Mouse (Mus musculus) embryonic facial prominence, embryonic 13.5 days (tissue): ENCODE results near the gene Ube2v1. TPM values are rescaled to one million over a fixed set of nuclear protein-coding genes. Genes with fewer than 3 reads are reported as not detected.
"Not testable (repeated sequence)": the region's sequence is repeated elsewhere in the genome, so short reads cannot be mapped to it uniquely, and the experiment has no call there.

Source experiments
- ATAC-seq: fragments of 200-750 bp; cut with Nextera tagmentation; 2 replicates; pipeline ENCODE4 v1.8.0; 2017; ENCODE audit warnings: low read depth; ENCODE audit not compliant: insufficient number of reproducible peaks, insufficient read depth, low FRiP score, low TSS enrichment
- H3K27ac ChIP-seq: fragments of 300-500 bp; sonication (generic); 2 replicates; pipeline ENCODE4 v1.5.1; 2015; ENCODE audit warnings: moderate library complexity, mild to moderate bottlenecking, inconsistent platforms
- H3K27me3 ChIP-seq: fragments of 300-500 bp; sonication (generic); 2 replicates; pipeline ENCODE4 v1.6.1; 2015; ENCODE audit warnings: mild to moderate bottlenecking, inconsistent platforms
- H3K36me3 ChIP-seq: fragments of 300-500 bp; sonication (generic); 2 replicates; pipeline ENCODE4 v1.6.1; 2015; ENCODE audit warnings: mild to moderate bottlenecking, inconsistent platforms
- H3K4me1 ChIP-seq: fragments of 300-500 bp; sonication (generic); 2 replicates; pipeline ENCODE4 v1.6.1; 2015; ENCODE audit warnings: inconsistent platforms
- H3K4me2 ChIP-seq: fragments of 300-500 bp; sonication (generic); 2 replicates; pipeline ENCODE4 v1.6.1; 2015; ENCODE audit warnings: moderate library complexity, mild to moderate bottlenecking, inconsistent platforms
- H3K4me3 ChIP-seq: fragments of 300-500 bp; sonication (generic); 2 replicates; pipeline ENCODE4 v1.5.1; 2015; ENCODE audit warnings: mild to moderate bottlenecking, inconsistent platforms
- H3K9ac ChIP-seq: fragments of 300-500 bp; sonication (generic); 2 replicates; pipeline ENCODE4 v1.6.1; 2015; ENCODE audit warnings: mild to moderate bottlenecking, inconsistent platforms
- H3K9me3 ChIP-seq: fragments of 300-500 bp; sonication (generic); 2 replicates; pipeline ENCODE4 v1.6.1; 2016; ENCODE audit warnings: inconsistent platforms
- WGBS: fragments of 180-500 bp; shearing (Covaris S2); methylation state at CpG from one replicate; pipeline ENCODE4 v1.1.7; 2015; ENCODE audit warnings: mixed read lengths; 5-methylcytosine and 5-hydroxymethylcytosine counted together
- polyA plus RNA-seq: library from polyadenylated mRNA; unstranded; fragments of >200 nt; fragmentation: Nextera tagmentation; extraction: Ambion mirVana; gene quantifications from 2 replicates; pipeline ENCODE4 v1.2.1, GENCODE M21; 2015

The Ube2v1 gene
- polyA plus RNA-seq, 1 experiment from 2014 or later, result 262 TPM

GRCm38 (mm10) chr2:167613335-167613734 is 18.6 kb downstream of the Ube2v1 start:
- H3K27me3 ChIP-seq, H3K4me2 ChIP-seq, H3K4me1 ChIP-seq, ATAC-seq, H3K27ac ChIP-seq, H3K4me3 ChIP-seq, H3K9me3 ChIP-seq, H3K9ac ChIP-seq: not testable (repeated sequence)
- H3K36me3 ChIP-seq, result peaks cover 84% of the 10 kb centered on the region
- WGBS, result 94% methylated on average over 7 of the region's 7 CpGs

GRCm38 (mm10) chr2:167612122-167612521 is 19.8 kb downstream of the Ube2v1 start:
- 93% methylated on average over 14 of the region's 14 CpGs for WGBS
- H3K4me1 ChIP-seq, result no peaks in the 10 kb centered on the region
- no peak for ATAC-seq
- H3K9ac ChIP-seq, result no peak overlapping the region
- H3K27me3 ChIP-seq, result no peaks in the 10 kb centered on the region
- H3K27ac ChIP-seq, result no peak overlapping the region
- 0 out of 2 replicates have a peak, but pooled peaks cover 3% of the 10 kb centered on the region for H3K9me3 ChIP-seq
- peaks cover 80% of the 10 kb centered on the region for H3K36me3 ChIP-seq
- H3K4me3 ChIP-seq, result no peak overlapping the region
- no peak overlapping the region for H3K4me2 ChIP-seq

- no peak overlapping the region for H3K27ac ChIP-seq
- 88% methylated on average over 10 of the region's 10 CpGs for WGBS
- ATAC-seq, result no peak
Measured at GRCm38 (mm10) chr2:167611287-167611686, 20.6 kb downstream of the Ube2v1 start.

DNA sequence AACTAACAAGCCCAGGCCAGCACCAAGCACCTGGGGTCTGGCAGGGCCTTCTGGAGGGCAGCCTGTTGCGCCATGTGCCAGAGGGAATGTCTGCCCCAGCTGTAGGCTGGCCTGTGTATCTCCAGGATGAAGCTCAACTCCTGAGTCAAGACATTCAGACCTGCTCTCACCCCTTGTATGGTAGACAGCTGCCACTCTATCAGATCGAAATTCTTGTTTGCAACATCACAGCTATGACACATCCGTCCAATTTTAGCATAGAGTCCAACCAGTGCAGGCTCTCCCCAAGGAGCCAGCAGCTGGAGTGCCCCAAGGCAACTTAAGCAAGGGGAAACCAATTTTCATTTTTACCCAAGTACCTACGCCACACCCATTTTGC is 25.2 kb downstream of the Ube2v1 start:
- Histone ChIP-seq H3K4me2 (no peak overlapping the region), H3K4me3 (no peak overlapping the region), H3K27me3 (no peaks in the 10 kb centered on the region), H3K4me1 (peaks cover 19% of the 10 kb centered on the region), H3K36me3 (peaks cover 32% of the 10 kb centered on the region), H3K27ac (no peak overlapping the region), H3K9ac (no peak overlapping the region), H3K9me3 (no peaks in the 10 kb centered on the region)
- ATAC-seq, result no peak
- 79% methylated on average over 4 of the region's 4 CpGs for WGBS

More at GRCm38 (mm10) chr2:167611287-167611686, 20.6 kb downstream of the Ube2v1 start:
- Histone ChIP-seq H3K4me2 (no peak overlapping the region), H3K36me3 (peaks cover 77% of the 10 kb centered on the region), H3K4me1 (no peaks in the 10 kb centered on the region), H3K4me3 (no peak overlapping the region), H3K9me3 (0 out of 2 replicates have a peak, but pooled peaks cover 3% of the 10 kb centered on the region), H3K27me3 (no peaks in the 10 kb centered on the region), H3K9ac (no peak overlapping the region)

- H3K4me2 ChIP-seq, result no peak overlapping the region
- H3K27ac ChIP-seq, result no peak overlapping the region
- peaks cover 23% of the 10 kb centered on the region for H3K4me1 ChIP-seq
- no peak for ATAC-seq
- no peaks in the 10 kb centered on the region for H3K27me3 ChIP-seq
- H3K4me3 ChIP-seq, result no peak overlapping the region
- H3K9me3 ChIP-seq, result no peaks in the 10 kb centered on the region
- peaks cover 29% of the 10 kb centered on the region for H3K36me3 ChIP-seq
- H3K9ac ChIP-seq, result no peak overlapping the region
- 71% methylated on average over 17 of the region's 17 CpGs for WGBS
Measured at GRCm38 (mm10) chr2:167605817-167606744, 25.8 kb downstream of the Ube2v1 start.

- H3K4me3 ChIP-seq, result no peak overlapping the region
- H3K27me3 ChIP-seq, result no peaks in the 10 kb centered on the region
- H3K36me3 ChIP-seq, result peaks cover 23% of the 10 kb centered on the region
- H3K9ac ChIP-seq, result no peak overlapping the region
- peak; percentile 54; the same call in 1 of the 2 replicates for ATAC-seq
- no peaks in the 10 kb centered on the region for H3K9me3 ChIP-seq
- no peak overlapping the region for H3K4me2 ChIP-seq
- WGBS, result 29% methylated on average over 11 of the region's 11 CpGs
- no peak overlapping the region for H3K27ac ChIP-seq
- H3K4me1 ChIP-seq, result peaks cover 31% of the 10 kb centered on the region
Measured at GRCm38 (mm10) chr2:167605178-167605794, 26.6 kb downstream of the Ube2v1 start.

- no peaks in the 10 kb centered on the region for H3K9me3 ChIP-seq
- WGBS, result 28% methylated on average over 5 of the region's 5 CpGs
- no peak for ATAC-seq
- H3K4me1 ChIP-seq, result peaks cover 52% of the 10 kb centered on the region
- H3K4me3 ChIP-seq, result no peak overlapping the region
- H3K4me2 ChIP-seq, result no peak overlapping the region
- H3K27ac ChIP-seq, result no peak overlapping the region; the same call in 1 of the 2 replicates
- 0 out of 2 replicates have a peak overlapping the region, but pooled peaks have one; percentile 27 for H3K9ac ChIP-seq
- H3K27me3 ChIP-seq, result no peaks in the 10 kb centered on the region
- H3K36me3 ChIP-seq, result peaks cover 10% of the 10 kb centered on the region
Measured at GRCm38 (mm10) chr2:167602978-167603377, 28.9 kb downstream of the Ube2v1 start.

GRCm38 (mm10) chr2:167602364-167602763 is 29.5 kb downstream of the Ube2v1 start:
- Histone ChIP-seq H3K4me1 (peaks cover 59% of the 10 kb centered on the region), H3K27me3 (no peaks in the 10 kb centered on the region), H3K36me3 (peaks cover 8% of the 10 kb centered on the region), H3K4me2 (no peak overlapping the region), H3K27ac (0 out of 2 replicates have a peak overlapping the region, but pooled peaks have one; percentile 28), H3K9me3 (no peaks in the 10 kb centered on the region), H3K9ac (no peak overlapping the region; the same call in 1 of the 2 replicates), H3K4me3 (no peak overlapping the region)
- 72% methylated on average over 2 of the region's 2 CpGs for WGBS
- ATAC-seq, result no peak

- Histone ChIP-seq H3K9ac (no peak overlapping the region), H3K36me3 (no peaks in the 10 kb centered on the region), H3K4me1 (peaks cover 76% of the 10 kb centered on the region), H3K4me3 (no peak overlapping the region), H3K4me2 (no peak overlapping the region), H3K27me3 (no peaks in the 10 kb centered on the region), H3K27ac (0 out of 2 replicates have a peak overlapping the region, but pooled peaks have one; percentile 2), H3K9me3 (no peaks in the 10 kb centered on the region)
- WGBS, result 67% methylated on average over 8 of the region's 8 CpGs
- ATAC-seq, result no peak
Measured at GRCm38 (mm10) chr2:167600481-167600995, 31.4 kb downstream of the Ube2v1 start.

DNA sequence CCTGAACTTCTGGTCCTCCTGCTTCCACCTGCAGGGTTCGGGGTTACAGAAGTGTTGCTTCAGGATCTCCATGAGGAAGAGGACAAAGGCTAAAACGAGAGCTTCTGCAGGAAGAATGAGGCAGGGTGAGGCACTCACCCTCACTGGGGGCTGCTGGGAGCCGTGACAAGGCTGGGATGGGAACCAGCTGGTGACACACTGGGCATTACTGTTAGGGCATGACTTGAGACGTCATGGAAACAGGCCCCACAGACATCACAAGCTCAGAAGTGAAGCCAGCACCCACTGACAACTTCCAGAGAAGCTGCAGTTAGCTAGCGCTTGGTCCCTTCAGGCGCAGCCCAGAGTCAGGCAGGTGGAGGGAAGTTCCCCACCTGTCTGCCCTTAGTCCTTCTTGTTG is 32.0 kb downstream of the Ube2v1 start:
- H3K27me3 ChIP-seq, result no peaks in the 10 kb centered on the region
- H3K27ac ChIP-seq, result no peak overlapping the region
- 63% methylated on average over 6 of the region's 6 CpGs for WGBS
- H3K4me1 ChIP-seq, result peaks cover 79% of the 10 kb centered on the region
- H3K4me3 ChIP-seq, result no peak overlapping the region
- H3K4me2 ChIP-seq, result no peak overlapping the region
- no peaks in the 10 kb centered on the region for H3K36me3 ChIP-seq
- no peak for ATAC-seq
- H3K9ac ChIP-seq, result 0 out of 2 replicates have a peak overlapping the region, but pooled peaks have one; percentile 32
- H3K9me3 ChIP-seq, result no peaks in the 10 kb centered on the region

GRCm38 (mm10) chr2:167599195-167599594 is 32.7 kb downstream of the Ube2v1 start:
- Histone ChIP-seq H3K36me3 (no peaks in the 10 kb centered on the region), H3K4me1 (peaks cover 82% of the 10 kb centered on the region), H3K27me3 (no peaks in the 10 kb centered on the region), H3K4me3 (no peak overlapping the region), H3K9ac (no peak overlapping the region), H3K27ac (peak overlapping the region; percentile 99), H3K9me3 (no peaks in the 10 kb centered on the region), H3K4me2 (no peak overlapping the region)
- ATAC-seq, result no peak
- WGBS, result 39% methylated on average over 5 of the region's 5 CpGs
